Mouse (Mus musculus) ES-Bruce4 (cell line): ENCODE measurements at regions not wholly inside any gene's neighbourhood (a gene's known extent, or its start where the extent isn't known, plus 50 kb on each side); places are given as distances from the start of the nearest gene placed in this dataset.

Source experiments
- H3K27ac ChIP-seq: 2 replicates; pipeline ENCODE4 v1.5.1; 2012; ENCODE audit warnings: low read length, inconsistent platforms; ENCODE audit not compliant: insufficient read depth
- H3K27me3 ChIP-seq: 2 replicates; pipeline ENCODE4 v1.6.1; 2012; ENCODE audit warnings: mild to moderate bottlenecking, low read length, inconsistent platforms; ENCODE audit not compliant: control insufficient read depth, poor library complexity, insufficient read depth, severe bottlenecking
- H3K36me3 ChIP-seq: 2 replicates; pipeline ENCODE4 v1.6.1; 2012; ENCODE audit warnings: inconsistent platforms, mild to moderate bottlenecking, low read length, moderate library complexity; ENCODE audit not compliant: control insufficient read depth, poor library complexity, insufficient read depth, severe bottlenecking
- H3K4me1 ChIP-seq: one replicate; pipeline ENCODE4 v1.8.1; 2011; ENCODE audit warnings: low read length; ENCODE audit not compliant: control insufficient read depth, insufficient read depth
- H3K4me3 ChIP-seq: 2 replicates; pipeline ENCODE4 v1.5.1; 2011; ENCODE audit warnings: low read depth, mild to moderate bottlenecking, low read length
- H3K9ac ChIP-seq: 2 replicates; pipeline ENCODE4 v1.6.1; 2012; ENCODE audit warnings: low read depth, mild to moderate bottlenecking, inconsistent platforms; ENCODE audit not compliant: poor library complexity, severe bottlenecking
- H3K9me3 ChIP-seq: replicated peaks from 2 replicates; pipeline ENCODE4 v1.6.1; 2012; ENCODE audit warnings: mild to moderate bottlenecking, low read length, inconsistent platforms; ENCODE audit not compliant: control insufficient read depth, poor library complexity, insufficient read depth, severe bottlenecking
- CTCF ChIP-seq: IDR thresholded peaks from one replicate; pipeline ENCODE4 v1.8.1; 2011; ENCODE audit warnings: low read depth, low read length
- EP300 ChIP-seq: IDR thresholded peaks from 2 replicates; pipeline ENCODE4 v1.6.1; 2011; ENCODE audit warnings: low read depth, low read length; ENCODE audit not compliant: insufficient read depth
- POLR2A ChIP-seq: IDR thresholded peaks from one replicate; pipeline ENCODE4 v1.8.1; 2011; ENCODE audit warnings: low read length; ENCODE audit not compliant: insufficient read depth

GRCm38 (mm10) chr5:119755782-119756181, 76.7 kb upstream of the Tbx5 start:
- no peaks in the 10 kb centered on the region for H3K9me3 ChIP-seq

GRCm38 (mm10) chr5:119758880-119759279, 73.6 kb upstream of the Tbx5 start:
- Histone ChIP-seq H3K4me3 (no peak overlapping the region), H3K9me3 (no peaks in the 10 kb centered on the region), H3K36me3 (no peaks in the 10 kb centered on the region), H3K4me1 (no peaks in the 10 kb centered on the region), H3K9ac (no peak overlapping the region), H3K27me3 (no peaks in the 10 kb centered on the region), H3K27ac (no peak overlapping the region)
- TF ChIP-seq CTCF (peak; percentile 21), POLR2A (no peak)

More at GRCm38 (mm10) chr5:119755782-119756181, 76.7 kb upstream of the Tbx5 start:
- Histone ChIP-seq H3K27me3 (no peaks in the 10 kb centered on the region), H3K9ac (no peak overlapping the region), H3K36me3 (no peaks in the 10 kb centered on the region), H3K4me3 (no peak overlapping the region), H3K4me1 (no peaks in the 10 kb centered on the region), H3K27ac (no peak overlapping the region)
- no peak for TF ChIP-seq CTCF
- no peak for TF ChIP-seq EP300
- no peak for TF ChIP-seq POLR2A

GRCm38 (mm10) chr5:119762102-119762501, 70.4 kb upstream of the Tbx5 start:
- TF ChIP-seq CTCF (peak; percentile 66), EP300 (no peak), POLR2A (no peak)
- Histone ChIP-seq H3K27ac (no peak overlapping the region), H3K36me3 (no peaks in the 10 kb centered on the region), H3K9me3 (no peaks in the 10 kb centered on the region), H3K9ac (no peak overlapping the region), H3K27me3 (no peaks in the 10 kb centered on the region), H3K4me3 (no peak overlapping the region), H3K4me1 (no peaks in the 10 kb centered on the region)

GRCm38 (mm10) chr5:119763337-119763736, 69.1 kb upstream of the Tbx5 start:
- H3K9me3 ChIP-seq: no peaks in the 10 kb centered on the region
- no peaks in the 10 kb centered on the region for H3K27me3 ChIP-seq
- no peak overlapping the region for H3K4me3 ChIP-seq
- H3K4me1 ChIP-seq: no peaks in the 10 kb centered on the region
- no peak for TF ChIP-seq EP300
- no peak for TF ChIP-seq CTCF
- no peak for TF ChIP-seq POLR2A
- H3K27ac ChIP-seq: no peak overlapping the region
- no peak overlapping the region for H3K9ac ChIP-seq
- no peaks in the 10 kb centered on the region for H3K36me3 ChIP-seq

- no peaks in the 10 kb centered on the region for H3K4me1 ChIP-seq
- no peak overlapping the region for H3K4me3 ChIP-seq
- no peak overlapping the region for H3K27ac ChIP-seq
- H3K27me3 ChIP-seq: no peaks in the 10 kb centered on the region
- H3K9me3 ChIP-seq: no peaks in the 10 kb centered on the region
- no peak overlapping the region for H3K9ac ChIP-seq
- TF ChIP-seq EP300 (no peak), CTCF (no peak), POLR2A (no peak)
- no peaks in the 10 kb centered on the region for H3K36me3 ChIP-seq
Measured at GRCm38 (mm10) chr5:119766372-119766771, 66.1 kb upstream of the Tbx5 start.

- no peaks in the 10 kb centered on the region for H3K27me3 ChIP-seq
- no peaks in the 10 kb centered on the region for H3K9me3 ChIP-seq
- no peak overlapping the region for H3K27ac ChIP-seq
- no peaks in the 10 kb centered on the region for H3K4me1 ChIP-seq
- no peaks in the 10 kb centered on the region for H3K36me3 ChIP-seq
- no peak overlapping the region for H3K4me3 ChIP-seq
- no peak overlapping the region for H3K9ac ChIP-seq
- TF ChIP-seq EP300 (no peak), CTCF (no peak)
Measured at GRCm38 (mm10) chr5:119770951-119771350, 61.5 kb upstream of the Tbx5 start.
